Mouse (Mus musculus) skeletal muscle tissue, postnatal 0 days (tissue): ENCODE results near the gene Tns3. TPM values are rescaled to one million over a fixed set of nuclear protein-coding genes. Genes with fewer than 3 reads are reported as not detected.

Source experiments
- polyA plus RNA-seq: library from polyadenylated mRNA; unstranded; fragments of >200 nt; fragmentation: Nextera tagmentation; extraction: Ambion mirVana; gene quantifications from 2 replicates; pipeline ENCODE4 v1.2.1, GENCODE M21; 2015

Gene Tns3
- 4.9 and 5.3 TPM in 2 replicates for polyA plus RNA-seq

GRCm38 (mm10) chr11:8664393-8664743 is at the start of gene Tns3:
TSS of gene Tns3 (minus strand) at chr11:8664535.

